Mouse (Mus musculus) gastrocnemius, postnatal 4 days (tissue): ENCODE data around the gene Opn5. TPM values are rescaled to one million over a fixed set of nuclear protein-coding genes. Genes with fewer than 3 reads are reported as not detected.

Experiments
- total RNA-seq, 2 experiments: library from RNA; stranded (reverse); gene quantifications; 2 replicates each; pipeline ENCODE4 v1.2.3; 2021

Gene Opn5
- total RNA-seq, 2 experiments from 2014 or later, result not detected

Other genes with a start within 250 kb of the Opn5 start
- gene Adgrf4, start 80.9 kb upstream of the Opn5 start, total RNA-seq, result under 1 TPM; 0.29 TPM
- gene Adgrf2, start 130.8 kb upstream of the Opn5 start, total RNA-seq, result under 1 TPM; 0.26 to 0.29 TPM